Mouse (Mus musculus): ENCODE measurements around the gene Vmn2r18. TPM values are rescaled to one million over a fixed set of nuclear protein-coding genes. Genes with fewer than 3 reads are reported as not detected.

Vmn2r18 gene
- polyA plus RNA-seq, 1 experiment from 2014 or later = not detected

- TF ChIP-seq CTCF (IDR thresholded peaks at IDR 0.05; ENCODE audit: low read depth) = no peak
- Histone ChIP-seq H3K4me3 (ENCODE audit: low read depth, low read length) (no peak overlapping the region), H3K9me3 (ENCODE audit: control insufficient read depth) (no peaks in the 10 kb centered on the region), H3K27ac (ENCODE audit: low read depth, low read length) (no peak overlapping the region), H3K4me1 (replicated peaks; ENCODE audit: control insufficient read depth, insufficient read depth, low read length) (no peaks in the 10 kb centered on the region), H3K4me2 (replicated peaks; ENCODE audit: low read depth) (no peak overlapping the region), H3K9ac (ENCODE audit: low read depth, low read length) (no peak overlapping the region), H3K36me3 (ENCODE audit: control insufficient read depth, insufficient read depth) (no peaks in the 10 kb centered on the region), H3K27me3 (replicated peaks; ENCODE audit: control insufficient read depth, insufficient read depth, low read length) (no peaks in the 10 kb centered on the region)
- 36% methylated on average over 1 of the region's 1 CpGs for WGBS
- ATAC-seq = no peak
Observed at GRCm38 (mm10) chr5:151601696-151602095, 4.1 kb downstream of the Vmn2r18 start.

Other genes starting within 250 kb of the Vmn2r18 start
- gene Gm42906, start 177.9 kb downstream of the Vmn2r18 start, polyA plus RNA-seq (2015; fragmentation: Nextera tagmentation; extraction: Ambion mirVana) = not detected in 2 replicates
- gene Rfc3, start 45.2 kb upstream of the Vmn2r18 start, polyA plus RNA-seq (2015; fragmentation: Nextera tagmentation; extraction: Ambion mirVana) = 31.7 and 34.5 TPM in 2 replicates